Mouse (Mus musculus) stomach, embryonic 15.5 days (tissue): ENCODE data around the gene Phldb3. TPM values are rescaled to one million over a fixed set of nuclear protein-coding genes. Genes with fewer than 3 reads are reported as not detected.

Experiments used
- ATAC-seq: fragments of 200-750 bp; cut with Nextera tagmentation; 2 replicates; pipeline ENCODE4 v1.8.0; 2017; ENCODE audit warnings: low read depth, moderate number of reproducible peaks, moderate TSS enrichment; ENCODE audit not compliant: insufficient read depth, low FRiP score
- H3K27ac ChIP-seq: fragments of 300-500 bp; sonication (generic); 2 replicates; pipeline ENCODE4 v1.5.1; 2015; ENCODE audit warnings: mild to moderate bottlenecking, inconsistent platforms
- H3K27me3 ChIP-seq: fragments of 300-500 bp; sonication (generic); replicated peaks from 2 replicates; pipeline ENCODE4 v1.6.1; 2015; ENCODE audit warnings: inconsistent platforms
- H3K36me3 ChIP-seq: fragments of 300-500 bp; sonication (generic); 2 replicates; pipeline ENCODE4 v1.6.1; 2015; ENCODE audit warnings: inconsistent platforms
- H3K4me1 ChIP-seq: fragments of 300-500 bp; sonication (generic); 2 replicates; pipeline ENCODE4 v1.6.1; 2015; ENCODE audit warnings: inconsistent platforms
- H3K4me2 ChIP-seq: fragments of 300-500 bp; sonication (generic); 2 replicates; pipeline ENCODE4 v1.6.1; 2015; ENCODE audit warnings: mild to moderate bottlenecking, inconsistent platforms
- H3K4me3 ChIP-seq: fragments of 300-500 bp; sonication (generic); replicated peaks from 2 replicates; pipeline ENCODE4 v1.5.1; 2015; ENCODE audit warnings: inconsistent platforms
- H3K9ac ChIP-seq: fragments of 300-500 bp; sonication (generic); 2 replicates; pipeline ENCODE4 v1.6.1; 2015; ENCODE audit warnings: inconsistent platforms
- H3K9me3 ChIP-seq: fragments of 300-500 bp; sonication (generic); 2 replicates; pipeline ENCODE4 v1.6.1; 2016; ENCODE audit warnings: inconsistent platforms
- WGBS: fragments of 180-500 bp; shearing (Covaris S2); methylation state at CpG from one replicate; pipeline ENCODE4 v1.1.7; 2015; 5-methylcytosine and 5-hydroxymethylcytosine counted together
- polyA plus RNA-seq: library from polyadenylated mRNA; unstranded; fragments of >200 nt; fragmentation: Nextera tagmentation; extraction: Ambion mirVana; gene quantifications from 2 replicates; pipeline ENCODE4 v1.2.1, GENCODE M21; 2015

The Phldb3 gene
- polyA plus RNA-seq, 1 experiment from 2014 or later = 0.54 TPM

DNA sequence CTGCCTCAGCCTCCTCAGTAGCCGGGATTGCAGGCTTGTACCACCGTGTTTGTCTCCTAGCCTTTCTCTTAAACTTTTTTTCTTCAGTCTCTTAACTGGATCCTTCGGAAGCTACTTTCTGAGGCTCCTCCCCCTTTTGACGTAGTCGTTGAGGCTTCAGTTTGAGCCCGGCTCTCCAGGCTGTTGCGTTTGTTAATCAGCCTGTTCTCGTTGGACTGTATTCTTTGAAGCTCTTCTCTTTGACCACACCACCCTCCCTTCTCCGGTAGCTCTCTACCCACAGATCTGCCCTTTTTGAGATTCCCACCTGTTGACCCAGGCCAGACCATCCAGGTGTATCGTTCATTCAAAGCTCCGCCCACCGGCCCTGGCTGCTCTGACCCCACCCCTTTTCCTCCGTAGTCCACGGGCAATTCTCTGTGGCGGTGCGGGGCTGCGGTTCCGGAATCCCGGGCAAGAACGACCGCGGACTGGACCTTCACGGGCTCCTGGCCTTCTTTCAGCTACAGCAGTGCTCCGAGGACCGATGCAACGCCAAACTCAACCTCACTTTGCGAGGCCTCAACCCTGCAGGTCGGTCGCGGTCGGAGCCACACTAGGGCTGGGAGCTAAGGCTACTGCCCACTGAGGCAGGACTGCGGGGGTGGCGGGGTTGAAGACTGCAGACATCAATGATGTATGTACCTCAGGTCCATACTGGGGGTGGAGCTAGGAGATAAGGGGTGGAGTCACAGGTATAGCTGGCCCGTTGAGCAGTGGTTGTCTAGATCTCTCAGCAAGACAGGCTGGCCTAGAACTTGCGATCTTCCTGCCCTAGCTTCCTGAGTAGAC, 27.7 kb downstream of the Phldb3 start:
- 0 out of 2 replicates have a peak, but pooled peaks cover 5% of the 10 kb centered on the region for H3K4me1 ChIP-seq
- no peak overlapping the region for H3K9ac ChIP-seq
- 3% methylated on average over 35 of the region's 35 CpGs for WGBS
- H3K27ac ChIP-seq = no peak overlapping the region
- peaks cover 37% of the 10 kb centered on the region for H3K27me3 ChIP-seq
- H3K9me3 ChIP-seq = no peaks in the 10 kb centered on the region
- ATAC-seq = 0 out of 2 replicates have a peak, but pooled peaks have one; percentile 10
- no peaks in the 10 kb centered on the region for H3K36me3 ChIP-seq
- peak overlapping the region; percentile 90 for H3K4me2 ChIP-seq
- peak overlapping the region; percentile 39 for H3K4me3 ChIP-seq

DNA sequence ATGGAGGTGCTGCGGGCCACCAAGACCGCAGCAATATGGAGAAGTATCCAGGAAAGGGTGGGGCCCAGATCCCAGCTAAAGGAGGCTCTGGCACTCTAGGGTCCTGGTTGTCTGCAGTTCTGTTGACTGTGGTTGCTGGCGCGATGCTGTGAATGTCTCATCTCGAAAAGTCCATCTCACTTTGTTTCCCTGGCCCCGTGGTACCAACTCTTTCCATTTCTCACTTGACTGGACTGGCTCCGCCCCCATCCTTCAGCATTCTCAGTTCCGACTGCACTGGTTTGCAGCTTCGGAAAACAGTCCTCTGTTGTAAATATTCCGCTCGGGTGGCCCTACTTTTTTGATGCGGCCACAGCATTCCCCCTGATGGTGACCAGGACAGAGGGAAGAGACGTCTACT, 29.9 kb downstream of the Phldb3 start:
- 0 out of 2 replicates have a peak, but pooled peaks cover 5% of the 10 kb centered on the region for H3K4me1 ChIP-seq
- no peak overlapping the region for H3K27ac ChIP-seq
- peaks cover 37% of the 10 kb centered on the region for H3K27me3 ChIP-seq
- no peak overlapping the region for H3K9ac ChIP-seq
- H3K36me3 ChIP-seq = no peaks in the 10 kb centered on the region
- WGBS = 61% methylated on average over 13 of the region's 13 CpGs
- no peak for ATAC-seq
- H3K9me3 ChIP-seq = no peaks in the 10 kb centered on the region
- H3K4me3 ChIP-seq = no peak overlapping the region
- no peak overlapping the region for H3K4me2 ChIP-seq

GRCm38 (mm10) chr7:24642491-24642890, 31.9 kb downstream of the Phldb3 start:
- Histone ChIP-seq H3K27ac (no peak overlapping the region), H3K4me3 (no peak overlapping the region), H3K4me1 (no peaks in the 10 kb centered on the region), H3K9ac (no peak overlapping the region), H3K9me3 (no peaks in the 10 kb centered on the region), H3K27me3 (peaks cover 22% of the 10 kb centered on the region), H3K4me2 (no peak overlapping the region), H3K36me3 (no peaks in the 10 kb centered on the region)
- 11% methylated on average over 9 of the region's 9 CpGs for WGBS
- ATAC-seq = no peak

DNA sequence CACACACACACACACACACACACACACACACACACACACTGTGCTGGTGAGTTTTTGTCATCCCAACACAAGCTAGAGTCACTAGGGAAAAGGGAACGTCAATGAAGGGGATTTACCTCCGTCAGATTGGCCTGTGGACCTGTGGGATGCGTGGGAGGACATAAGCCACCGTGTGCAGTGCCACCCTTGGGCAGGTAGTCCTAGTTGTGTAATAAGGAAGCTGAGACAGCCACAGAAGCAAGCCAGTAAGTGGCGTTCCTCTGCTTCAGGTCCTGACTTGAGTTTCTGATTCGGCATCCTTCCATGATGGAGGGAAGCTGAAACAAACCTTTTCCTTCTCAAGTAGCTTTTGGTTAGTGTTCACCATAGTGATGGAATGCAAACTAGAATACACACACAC, 33.9 kb downstream of the Phldb3 start:
- Histone ChIP-seq H3K4me1 (no peaks in the 10 kb centered on the region), H3K27ac (no peak overlapping the region), H3K36me3 (no peaks in the 10 kb centered on the region), H3K4me2 (no peak overlapping the region), H3K9ac (no peak overlapping the region), H3K9me3 (no peaks in the 10 kb centered on the region), H3K4me3 (no peak overlapping the region), H3K27me3 (peaks cover 12% of the 10 kb centered on the region)
- WGBS = 81% methylated on average over 6 of the region's 6 CpGs
- no peak for ATAC-seq

- WGBS = 67% methylated on average over 7 of the region's 7 CpGs
- Histone ChIP-seq H3K9me3 (no peaks in the 10 kb centered on the region), H3K27me3 (peaks cover 7% of the 10 kb centered on the region), H3K9ac (no peak overlapping the region), H3K4me1 (no peaks in the 10 kb centered on the region), H3K4me3 (no peak overlapping the region), H3K27ac (no peak overlapping the region), H3K4me2 (no peak overlapping the region), H3K36me3 (no peaks in the 10 kb centered on the region)
- ATAC-seq = no peak
Observed at GRCm38 (mm10) chr7:24644996-24645395, 34.4 kb downstream of the Phldb3 start.

DNA sequence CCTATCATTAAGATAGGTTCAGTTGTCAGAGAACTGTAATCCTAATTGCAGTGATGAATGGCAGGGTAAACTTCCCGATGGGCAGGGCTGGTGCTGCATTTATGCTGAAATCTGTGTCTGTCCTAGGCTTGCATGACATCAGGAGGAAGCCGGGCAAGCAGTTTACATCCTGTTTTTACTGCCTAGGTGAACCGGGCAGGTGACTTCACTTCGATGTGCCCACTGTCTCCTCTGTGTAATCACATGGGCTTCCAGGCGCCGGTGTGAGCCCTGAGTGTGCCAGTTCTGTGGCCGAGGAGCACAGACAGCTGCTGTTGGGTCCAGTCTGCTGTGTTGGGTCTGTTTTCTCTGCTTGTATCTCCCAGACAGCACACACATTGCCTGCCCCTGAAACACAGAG, 35.9 kb downstream of the Phldb3 start:
- Histone ChIP-seq H3K9ac (no peak overlapping the region), H3K4me2 (no peak overlapping the region), H3K9me3 (no peaks in the 10 kb centered on the region), H3K4me1 (no peaks in the 10 kb centered on the region), H3K4me3 (no peak overlapping the region), H3K36me3 (no peaks in the 10 kb centered on the region), H3K27me3 (no peaks in the 10 kb centered on the region), H3K27ac (no peak overlapping the region)
- WGBS = 63% methylated on average over 7 of the region's 7 CpGs
- ATAC-seq = no peak

GRCm38 (mm10) chr7:24653681-24654080, 43.1 kb downstream of the Phldb3 start:
- H3K27ac ChIP-seq = no peak overlapping the region
- no peaks in the 10 kb centered on the region for H3K36me3 ChIP-seq
- H3K9ac ChIP-seq = no peak overlapping the region
- no peak overlapping the region for H3K4me3 ChIP-seq
- ATAC-seq = no peak
- no peaks in the 10 kb centered on the region for H3K4me1 ChIP-seq
- no peaks in the 10 kb centered on the region for H3K9me3 ChIP-seq
- WGBS = 21% methylated on average over 7 of the region's 7 CpGs
- H3K27me3 ChIP-seq = no peaks in the 10 kb centered on the region
- H3K4me2 ChIP-seq = no peak overlapping the region

GRCm38 (mm10) chr7:24659737-24660357, 49.3 kb downstream of the Phldb3 start:
- Histone ChIP-seq H3K27ac (no peak overlapping the region), H3K4me2 (no peak overlapping the region), H3K36me3 (no peaks in the 10 kb centered on the region), H3K27me3 (no peaks in the 10 kb centered on the region), H3K4me1 (no peaks in the 10 kb centered on the region), H3K4me3 (no peak overlapping the region), H3K9ac (no peak overlapping the region), H3K9me3 (no peaks in the 10 kb centered on the region)
- WGBS = 40% methylated on average over 12 of the region's 12 CpGs
- ATAC-seq = no peak

- H3K27me3 ChIP-seq = no peaks in the 10 kb centered on the region
- H3K9ac ChIP-seq = no peak overlapping the region
- H3K4me2 ChIP-seq = no peak overlapping the region
- H3K9me3 ChIP-seq = no peaks in the 10 kb centered on the region
- H3K27ac ChIP-seq = no peak overlapping the region
- no peak for ATAC-seq
- no peak overlapping the region for H3K4me3 ChIP-seq
- H3K36me3 ChIP-seq = no peaks in the 10 kb centered on the region
- 57% methylated on average over 17 of the region's 17 CpGs for WGBS
- no peaks in the 10 kb centered on the region for H3K4me1 ChIP-seq
Observed at GRCm38 (mm10) chr7:24661118-24661904, 50.7 kb downstream of the Phldb3 start.

GRCm38 (mm10) chr7:24662575-24662974, 52.0 kb downstream of the Phldb3 start:
- H3K4me1 ChIP-seq = no peaks in the 10 kb centered on the region
- peak; percentile 19; the same call in 1 of the 2 replicates for ATAC-seq
- 13% methylated on average over 8 of the region's 8 CpGs for WGBS
- H3K4me2 ChIP-seq = no peak overlapping the region
- H3K36me3 ChIP-seq = no peaks in the 10 kb centered on the region
- no peaks in the 10 kb centered on the region for H3K27me3 ChIP-seq
- no peaks in the 10 kb centered on the region for H3K9me3 ChIP-seq
- H3K4me3 ChIP-seq = no peak overlapping the region
- H3K27ac ChIP-seq = no peak overlapping the region
- H3K9ac ChIP-seq = no peak overlapping the region

- H3K27me3 ChIP-seq = no peaks in the 10 kb centered on the region
- H3K9me3 ChIP-seq = no peaks in the 10 kb centered on the region
- no peak overlapping the region for H3K4me3 ChIP-seq
- no peak overlapping the region for H3K9ac ChIP-seq
- ATAC-seq = no peak
- no peaks in the 10 kb centered on the region for H3K36me3 ChIP-seq
- H3K27ac ChIP-seq = no peak overlapping the region
- 34% methylated on average over 8 of the region's 8 CpGs for WGBS
- no peaks in the 10 kb centered on the region for H3K4me1 ChIP-seq
- no peak overlapping the region for H3K4me2 ChIP-seq
Observed at GRCm38 (mm10) chr7:24664301-24664700, 53.7 kb downstream of the Phldb3 start.

GRCm38 (mm10) chr7:24664959-24665358, 54.4 kb downstream of the Phldb3 start:
- Histone ChIP-seq H3K4me1 (no peaks in the 10 kb centered on the region), H3K9me3 (no peaks in the 10 kb centered on the region), H3K27ac (no peak overlapping the region), H3K4me3 (no peak overlapping the region), H3K4me2 (no peak overlapping the region), H3K36me3 (no peaks in the 10 kb centered on the region), H3K9ac (no peak overlapping the region), H3K27me3 (no peaks in the 10 kb centered on the region)
- ATAC-seq = no peak
- 79% methylated on average over 9 of the region's 9 CpGs for WGBS
